Mouse (Mus musculus) 3134 (cell line): Measurements from ENCODE around the gene Cenpp.

Experiments used
- DNase-seq: peaks from one replicate; pipeline ENCODE4 v3.0.0-alpha.2; 2011; ENCODE audit warnings: low spot score; ENCODE audit not compliant: insufficient read length; ENCODE audit errors: extremely low read depth

The Cenpp gene

GRCm38 (mm10) chr13:49538693-49539092 is 113.9 kb downstream of the Cenpp start:
- DNase-seq: no peak

GRCm38 (mm10) chr13:49536946-49537345 is 115.6 kb downstream of the Cenpp start:
- no peak for DNase-seq

GRCm38 (mm10) chr13:49530636-49531035 is 121.9 kb downstream of the Cenpp start:
- DNase-seq: no peak

GRCm38 (mm10) chr13:49526235-49526634 is 126.3 kb downstream of the Cenpp start:
- no peak for DNase-seq

GRCm38 (mm10) chr13:49518761-49519160 is 133.8 kb downstream of the Cenpp start:
- DNase-seq: no peak

GRCm38 (mm10) chr13:49507176-49507575 is 145.4 kb downstream of the Cenpp start:
- DNase-seq: no peak

- DNase-seq: no peak
Measured at GRCm38 (mm10) chr13:49505776-49506175, 146.8 kb downstream of the Cenpp start.

- no peak for DNase-seq
Measured at GRCm38 (mm10) chr13:49504510-49504909, 148.1 kb downstream of the Cenpp start, which contains the start of gene Ecm2. Ecm2 (plus strand) TSS chr13:49504810.

- no peak for DNase-seq
Measured at GRCm38 (mm10) chr13:49492376-49493368, 159.9 kb downstream of the Cenpp start, which contains the start of gene Tes3-ps. Tes3-ps (plus strand) TSS chr13:49493318.

- no peak for DNase-seq
Measured at GRCm38 (mm10) chr13:49485388-49485787, 167.2 kb downstream of the Cenpp start.

- no peak for DNase-seq
Measured at GRCm38 (mm10) chr13:49480551-49480950, 172.0 kb downstream of the Cenpp start.

GRCm38 (mm10) chr13:49480057-49480456 is 172.5 kb downstream of the Cenpp start:
- peak; percentile 24 for DNase-seq

- no peak for DNase-seq
Measured at GRCm38 (mm10) chr13:49479399-49479798, 173.2 kb downstream of the Cenpp start.

GRCm38 (mm10) chr13:49478851-49479374 is 173.7 kb downstream of the Cenpp start:
- DNase-seq: no peak

- no peak for DNase-seq
Measured at GRCm38 (mm10) chr13:49477887-49478286, 174.7 kb downstream of the Cenpp start.

GRCm38 (mm10) chr13:49472676-49473005 is 179.9 kb downstream of the Cenpp start:
- DNase-seq: no peak

GRCm38 (mm10) chr13:49471981-49472675 is 180.5 kb downstream of the Cenpp start:
- DNase-seq: no peak

- DNase-seq: no peak
Measured at GRCm38 (mm10) chr13:49470806-49471205, 181.8 kb downstream of the Cenpp start.

GRCm38 (mm10) chr13:49470319-49470718 is 182.3 kb downstream of the Cenpp start:
- no peak for DNase-seq

- no peak for DNase-seq
Measured at GRCm38 (mm10) chr13:49469002-49469401, 183.6 kb downstream of the Cenpp start.

- DNase-seq: no peak
Measured at GRCm38 (mm10) chr13:49467585-49467984, 185.0 kb downstream of the Cenpp start.
